In the genomic region with DNA sequence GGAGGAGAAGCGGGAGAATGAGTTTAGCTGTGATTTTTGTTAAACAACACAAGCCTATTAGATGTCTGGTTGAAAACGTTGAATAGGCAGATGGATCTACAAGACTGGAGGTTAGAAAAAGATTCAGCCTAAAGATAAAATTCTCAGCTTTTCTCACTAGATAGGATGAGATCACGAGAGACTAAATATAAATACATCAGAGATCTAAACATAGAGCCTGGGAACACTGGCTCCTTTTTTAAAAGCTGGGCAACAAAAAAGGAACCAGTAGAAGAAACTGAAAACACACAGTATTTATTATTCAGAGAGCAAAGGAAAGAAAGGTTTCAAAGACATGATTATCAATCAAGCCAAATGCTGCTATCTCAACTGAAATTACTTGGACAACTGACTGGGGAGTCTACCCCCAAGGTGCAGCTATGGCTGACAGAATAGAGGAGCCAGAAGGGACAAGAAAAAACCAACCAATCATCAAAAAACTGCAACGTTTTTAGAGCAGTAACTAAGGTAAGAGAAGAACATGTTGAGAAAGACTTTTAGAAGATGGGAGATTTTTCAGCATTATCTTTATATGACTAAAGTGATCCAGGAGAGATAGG, we compare ENCODE assay signal across 19 mouse cellular contexts. TPM values are rescaled to one million over a fixed set of nuclear protein-coding genes. Genes with fewer than 3 reads are reported as not detected.
A peak's percentile ranks its signal among the peaks of the same experiment; 100 is the strongest.
DNase-seq lines count a peak whose midpoint lies in the region; ATAC-seq and TF ChIP-seq lines count a peak whose summit lies in the region.
"Had no signal": no experiment of that assay in that cellular context is flagged by ENCODE, and none has a peak within 500 bp of the region (broad histone marks: within the 10 kb centered on the region; RNA-seq: fewer than 3 reads in every experiment).

No protein-coding gene starts in this region.

- no peak for TF ChIP-seq RAD21 in MEL (IDR thresholded peaks at IDR 0.05; ENCODE audit: low read depth, low read length)

- H3K9ac ChIP-seq in heart, embryonic 11.5 days (ENCODE audit: low read depth, low read length): no peak overlapping the region
- H3K9ac ChIP-seq in hindbrain, postnatal 0 days (replicated peaks; ENCODE audit: low read length): no peak overlapping the region
- no peak overlapping the region for H3K9ac ChIP-seq in hindbrain, embryonic 12.5 days
- peak overlapping the region; percentile 59; the same call in 1 of the 2 replicates for H3K9ac ChIP-seq in MEL (ENCODE audit: control insufficient read depth, low read depth, low read length, poor library complexity, severe bottlenecking)
- no peak overlapping the region for H3K9ac ChIP-seq in intestine, embryonic 15.5 days
- no peak overlapping the region for H3K9ac ChIP-seq in stomach, postnatal 0 days (ENCODE audit: low read length)
- H3K9ac ChIP-seq: forebrain, embryonic 13.5 days; limb, embryonic 15.5 days; stomach, embryonic 15.5 days had no signal

- no peak for ATAC-seq in heart, embryonic 11.5 days (replicated peaks; ENCODE audit: insufficient number of reproducible peaks, low FRiP score, low TSS enrichment)
- no peak for ATAC-seq in hindbrain, postnatal 0 days
- no peak for ATAC-seq in hindbrain, embryonic 12.5 days (ENCODE audit: low FRiP score)
- ATAC-seq in intestine, embryonic 15.5 days: no peak
- ATAC-seq in stomach, postnatal 0 days (ENCODE audit: low FRiP score, low TSS enrichment): no peak
- ATAC-seq: forebrain, embryonic 13.5 days had no signal

- no peak for TF ChIP-seq CTCF in hindbrain, postnatal 0 days (IDR thresholded peaks at IDR 0.05; ENCODE audit: low read depth)
- TF ChIP-seq CTCF in MEL (IDR thresholded peaks at IDR 0.05 in 2 of 3, conservative IDR thresholded peaks at IDR 0.05 in 1 of 3; ENCODE audit: control insufficient read depth in 1 of 3, insufficient read depth in 1 of 3, low read depth in 2 of 3, low read length in 3 of 3, poor library complexity in 1 of 3, severe bottlenecking in 1 of 3): no peak
- no peak for TF ChIP-seq CTCF in cortical plate, adult 2 months (IDR thresholded peaks at IDR 0.05; ENCODE audit: extremely low read depth, insufficient read depth, low read length)
- TF ChIP-seq CTCF in stomach, postnatal 0 days (IDR thresholded peaks at IDR 0.05; ENCODE audit: low read depth): no peak

- no peak overlapping the region for H3K4me3 ChIP-seq in heart, embryonic 11.5 days (ENCODE audit: low read depth, low read length)
- no peak overlapping the region for H3K4me3 ChIP-seq in hindbrain, postnatal 0 days (ENCODE audit: low read length)
- no peak overlapping the region for H3K4me3 ChIP-seq in hindbrain, embryonic 12.5 days
- peak overlapping the region in 1 of 2 experiments; percentile 53; a peak in 2 of 4 replicates for H3K4me3 ChIP-seq in MEL (ENCODE audit: control insufficient read depth in 1 of 2, insufficient read depth in 1 of 2, low read depth in 2 of 2, low read length in 2 of 2)
- H3K4me3 ChIP-seq in cortical plate, adult 2 months (ENCODE audit: insufficient read depth, low read length): no peak overlapping the region
- no peak overlapping the region for H3K4me3 ChIP-seq in intestine, embryonic 15.5 days (replicated peaks)
- no peak overlapping the region for H3K4me3 ChIP-seq in stomach, postnatal 0 days (ENCODE audit: low read depth, low read length)
- H3K4me3 ChIP-seq: embryonic facial prominence, embryonic 10.5 days; forebrain, embryonic 13.5 days; limb, embryonic 15.5 days; stomach, embryonic 15.5 days had no signal

- intact Hi-C loops in heart, postnatal 36 days (cut with DNase I): no loop called here

- no peak for TF ChIP-seq POLR2A in MEL (IDR thresholded peaks at IDR 0.05; ENCODE audit: control insufficient read depth in 1 of 2, insufficient read depth in 1 of 2, low read depth in 1 of 2, low read length in 2 of 2, poor library complexity in 1 of 2)
- no peak for TF ChIP-seq POLR2A in cortical plate, adult 2 months (IDR thresholded peaks at IDR 0.05; ENCODE audit: extremely low read depth, insufficient read depth, low read length)

- peak; percentile 85 to 90 for TF ChIP-seq EP300 in MEL (IDR thresholded peaks at IDR 0.05; ENCODE audit: low read depth in 1 of 2, low read length in 2 of 2)
- no peak for TF ChIP-seq EP300 in stomach, postnatal 0 days (optimal IDR thresholded peaks at IDR 0.05)

- H3K9me3 ChIP-seq in heart, embryonic 11.5 days (replicated peaks; ENCODE audit: control insufficient read depth, low read length): no peaks in the 10 kb centered on the region
- H3K9me3 ChIP-seq in hindbrain, postnatal 0 days (ENCODE audit: low read length): no peaks in the 10 kb centered on the region
- no peaks in the 10 kb centered on the region for H3K9me3 ChIP-seq in hindbrain, embryonic 12.5 days (replicated peaks)
- no peaks in the 10 kb centered on the region for H3K9me3 ChIP-seq in MEL (replicated peaks; ENCODE audit: insufficient read depth, low read length)
- H3K9me3 ChIP-seq in intestine, embryonic 15.5 days: no peaks in the 10 kb centered on the region
- H3K9me3 ChIP-seq in stomach, postnatal 0 days (ENCODE audit: control insufficient read depth, low read length): no peaks in the 10 kb centered on the region
- H3K9me3 ChIP-seq: embryonic facial prominence, embryonic 10.5 days; forebrain, embryonic 13.5 days; limb, embryonic 15.5 days; stomach, embryonic 15.5 days had no signal

- H3K36me3 ChIP-seq in heart, embryonic 11.5 days (ENCODE audit: control insufficient read depth, insufficient read depth, low read length): no peaks in the 10 kb centered on the region
- no peaks in the 10 kb centered on the region for H3K36me3 ChIP-seq in hindbrain, postnatal 0 days (ENCODE audit: insufficient read depth, low read length)
- H3K36me3 ChIP-seq in hindbrain, embryonic 12.5 days: no peaks in the 10 kb centered on the region
- H3K36me3 ChIP-seq in MEL (ENCODE audit: control insufficient read depth in 1 of 2, insufficient read depth in 2 of 2, low read length in 2 of 2): peaks cover 0 to 72% of the 10 kb centered on the region in 2 experiments; a peak in 2 of 4 replicates
- no peaks in the 10 kb centered on the region for H3K36me3 ChIP-seq in intestine, embryonic 15.5 days
- H3K36me3 ChIP-seq in stomach, postnatal 0 days (ENCODE audit: control insufficient read depth, insufficient read depth, low read length): no peaks in the 10 kb centered on the region
- H3K36me3 ChIP-seq: limb, embryonic 15.5 days; stomach, embryonic 15.5 days had no signal

- 53% methylated on average over 4 of the region's 4 CpGs for WGBS in heart, embryonic 11.5 days (ENCODE audit: insufficient replicate concordance)
- 66% methylated on average over 4 of the region's 4 CpGs for WGBS in hindbrain, postnatal 0 days
- 79% methylated on average over 4 of the region's 4 CpGs for WGBS in hindbrain, embryonic 12.5 days
- 56% methylated on average over 4 of the region's 4 CpGs for WGBS in intestine, embryonic 15.5 days
- 53% methylated on average over 4 of the region's 4 CpGs for WGBS in stomach, postnatal 0 days

- H3K27ac ChIP-seq in heart, embryonic 11.5 days (ENCODE audit: low read depth, low read length): peak overlapping the region; percentile 69; the same call in 1 of the 2 replicates
- peak overlapping the region; percentile 28; the same call in 1 of the 2 replicates for H3K27ac ChIP-seq in hindbrain, postnatal 0 days
- H3K27ac ChIP-seq in hindbrain, embryonic 12.5 days: no peak overlapping the region
- H3K27ac ChIP-seq in MEL (ENCODE audit: control insufficient read depth, low read depth, low read length): peak overlapping the region; percentile 96
- H3K27ac ChIP-seq in cortical plate, adult 2 months (ENCODE audit: insufficient read depth, low read length): peak overlapping the region; percentile 97
- H3K27ac ChIP-seq in intestine, embryonic 15.5 days: no peak overlapping the region
- H3K27ac ChIP-seq in stomach, postnatal 0 days (replicated peaks): no peak overlapping the region
- H3K27ac ChIP-seq: embryonic facial prominence, embryonic 10.5 days; forebrain, embryonic 13.5 days had no signal

- peaks cover 35% of the 10 kb centered on the region for H3K4me1 ChIP-seq in heart, embryonic 11.5 days (ENCODE audit: control insufficient read depth, insufficient read depth, low read length)
- H3K4me1 ChIP-seq in hindbrain, postnatal 0 days (ENCODE audit: insufficient read depth, low read length): no peaks in the 10 kb centered on the region
- peaks cover 21% of the 10 kb centered on the region for H3K4me1 ChIP-seq in hindbrain, embryonic 12.5 days
- peaks cover 39 to 53% of the 10 kb centered on the region in 2 experiments for H3K4me1 ChIP-seq in MEL (ENCODE audit: control insufficient read depth in 1 of 2, insufficient read depth in 2 of 2, low read length in 2 of 2)
- peaks cover 21% of the 10 kb centered on the region for H3K4me1 ChIP-seq in cortical plate, adult 2 months (ENCODE audit: control insufficient read depth, insufficient read depth, low read length)
- peaks cover 13% of the 10 kb centered on the region for H3K4me1 ChIP-seq in intestine, embryonic 15.5 days (replicated peaks)
- no peaks in the 10 kb centered on the region; the same call in 1 of the 2 replicates for H3K4me1 ChIP-seq in stomach, postnatal 0 days (replicated peaks; ENCODE audit: control insufficient read depth, insufficient read depth)
- H3K4me1 ChIP-seq: limb, embryonic 15.5 days had no signal

- no peak overlapping the region for H3K4me2 ChIP-seq in heart, embryonic 11.5 days
- no peak overlapping the region for H3K4me2 ChIP-seq in hindbrain, postnatal 0 days (ENCODE audit: low read depth, low read length)
- H3K4me2 ChIP-seq in hindbrain, embryonic 12.5 days (replicated peaks): no peak overlapping the region
- H3K4me2 ChIP-seq in intestine, embryonic 15.5 days (replicated peaks): no peak overlapping the region
- no peak overlapping the region for H3K4me2 ChIP-seq in stomach, postnatal 0 days (replicated peaks; ENCODE audit: low read depth)
- H3K4me2 ChIP-seq: forebrain, embryonic 13.5 days; limb, embryonic 15.5 days; midbrain, embryonic 11.5 days had no signal

- H3K79me2 ChIP-seq in MEL (ENCODE audit: control insufficient read depth, insufficient read depth, low read length, poor library complexity): peaks cover 16% of the 10 kb centered on the region

- DNase-seq in heart, postnatal 36 days: no peak
- no peak for DNase-seq in hindbrain, postnatal 0 days (ENCODE audit: low spot score)
- DNase-seq in MEL (ENCODE audit: low read depth, low spot score): peak; percentile 38
- DNase-seq in stomach, postnatal 0 days (ENCODE audit: low spot score): no peak
- DNase-seq: cerebellum, adult 11-12 months; cerebellum, postnatal 36 days; kidney, adult 9 months; kidney, postnatal 36 days; lung, adult 18-20 months; lung, postnatal 4 days had no signal

- no peaks in the 10 kb centered on the region for H3K27me3 ChIP-seq in heart, embryonic 11.5 days (ENCODE audit: control insufficient read depth, insufficient read depth, low read length)
- H3K27me3 ChIP-seq in hindbrain, postnatal 0 days (ENCODE audit: insufficient read depth, low read length): no peaks in the 10 kb centered on the region
- H3K27me3 ChIP-seq in hindbrain, embryonic 12.5 days: no peaks in the 10 kb centered on the region
- H3K27me3 ChIP-seq in MEL (ENCODE audit: control insufficient read depth in 1 of 2, insufficient read depth in 2 of 2, low read length in 2 of 2): no peaks in the 10 kb centered on the region
- H3K27me3 ChIP-seq in intestine, embryonic 15.5 days (replicated peaks): no peaks in the 10 kb centered on the region
- H3K27me3 ChIP-seq in stomach, postnatal 0 days (ENCODE audit: control insufficient read depth, insufficient read depth, low read length): no peaks in the 10 kb centered on the region
- H3K27me3 ChIP-seq: forebrain, embryonic 13.5 days; limb, embryonic 15.5 days; stomach, embryonic 15.5 days had no signal

RNA-seq across cellular contexts. Expression of a gene that starts 10.6 kb away (rescaled TPM):
- polyA plus RNA-seq in heart, embryonic 11.5 days (2014; fragmentation: Nextera tagmentation; extraction: Ambion mirVana): 65.6 and 70.3 TPM in 2 replicates
- 10 to 100 TPM; 24.8 to 26.8 TPM for total RNA-seq in heart, postnatal 36 days (2021)
- 141 and 144 TPM in 2 replicates for total RNA-seq in hindbrain, postnatal 0 days (2014; rRNA removed)
- 139 TPM in 2 replicates for polyA plus RNA-seq in hindbrain, postnatal 0 days (2015; fragmentation: Nextera tagmentation; extraction: Ambion mirVana)
- polyA plus RNA-seq in hindbrain, embryonic 12.5 days (2016; fragmentation: Nextera tagmentation; extraction: Ambion mirVana): 198 and 205 TPM in 2 replicates
- total RNA-seq in MEL (2012; rRNA removed): 31.4 and 33.4 TPM in 2 replicates
- 10 to 100 TPM; 30.1 to 47.4 TPM for polyA plus RNA-seq in MEL (2012; ENCODE audit: insufficient read depth in 1 of 2, insufficient read length in 2 of 2, low read depth in 1 of 2, low replicate concordance in 2 of 2, missing spikeins in 1 of 2)
- 137 and 140 TPM in 2 replicates for polyA plus RNA-seq in cortical plate, adult 2 months (2012; rRNA removed)
- polyA plus RNA-seq in intestine, embryonic 15.5 days (2015; fragmentation: Nextera tagmentation; extraction: Ambion mirVana): 70.6 and 72.5 TPM in 2 replicates
- polyA plus RNA-seq in stomach, postnatal 0 days (2015; fragmentation: Nextera tagmentation; extraction: Ambion mirVana): 30.6 and 32.3 TPM in 2 replicates

Comparison
In these comparisons a context has a peak if more than half of its experiments do, and no peak if none do; other contexts are left out.
1. H3K27ac ChIP-seq: peak in heart, embryonic 11.5 days (single experiment), hindbrain, postnatal 0 days (single experiment), MEL (single experiment) and cortical plate, adult 2 months (single experiment); none in hindbrain, embryonic 12.5 days (single experiment), intestine, embryonic 15.5 days (single experiment) and stomach, postnatal 0 days (single experiment).